Mouse (Mus musculus) erythroblast, adult 5-6 weeks (primary cell): Measurements from ENCODE around the gene Gm28845. TPM values are rescaled to one million over a fixed set of nuclear protein-coding genes. Genes with fewer than 3 reads are reported as not detected.

Experiments
- total RNA-seq, 2 experiments: library from RNA; stranded (forward) in 1 of 2; stranded (reverse) in 1 of 2; fragments of 150-400 nt in 1 of 2; fragments of 200-764, 138-1000 nt in 1 of 2; gene quantifications; 2 replicates each; pipeline versions ENCODE4 v1.2.3 to v1.2.4; 2015 to 2017; ENCODE audit warnings: low replicate concordance in 2 of 2

Gm28845 gene
- total RNA-seq, 2 experiments from 2014 or later = 1.3 TPM; not detected in 1

Other genes starting within 250 kb of the Gm28845 start
- 6.5 and 7.5 TPM in 2 replicates for gene Plekhm3, start 162.7 kb downstream of the Gm28845 start, total RNA-seq (2015; ENCODE audit: low replicate concordance)
- gene Plekhm3, start 162.7 kb downstream of the Gm28845 start, total RNA-seq (2017; ENCODE audit: low replicate concordance) = 3.7 and 7.4 TPM in 2 replicates
- not detected in 2 replicates for gene Akr1cl, start 86.8 kb downstream of the Gm28845 start, total RNA-seq (2015; ENCODE audit: low replicate concordance)
- not detected in 2 replicates for gene Akr1cl, start 86.8 kb downstream of the Gm28845 start, total RNA-seq (2017; ENCODE audit: low replicate concordance)
- gene Cryge, start 68.4 kb downstream of the Gm28845 start, total RNA-seq (2015; ENCODE audit: low replicate concordance) = not detected in 2 replicates
- gene Cryge, start 68.4 kb downstream of the Gm28845 start, total RNA-seq (2017; ENCODE audit: low replicate concordance) = not detected in 2 replicates
- gene Crygd, start 56.1 kb downstream of the Gm28845 start, total RNA-seq (2015; ENCODE audit: low replicate concordance) = not detected in 2 replicates
- gene Crygd, start 56.1 kb downstream of the Gm28845 start, total RNA-seq (2017; ENCODE audit: low replicate concordance) = not detected in 2 replicates
- gene Crygc, start 45.9 kb downstream of the Gm28845 start, total RNA-seq (2015; ENCODE audit: low replicate concordance) = not detected in 2 replicates
- gene Crygc, start 45.9 kb downstream of the Gm28845 start, total RNA-seq (2017; ENCODE audit: low replicate concordance) = not detected in 2 replicates
- gene Crygb, start 37.3 kb downstream of the Gm28845 start, total RNA-seq (2015; ENCODE audit: low replicate concordance) = not detected in 2 replicates
- gene Crygb, start 37.3 kb downstream of the Gm28845 start, total RNA-seq (2017; ENCODE audit: low replicate concordance) = not detected in 2 replicates
- not detected in 2 replicates for gene Cryga, start 16.2 kb downstream of the Gm28845 start, total RNA-seq (2015; ENCODE audit: low replicate concordance)
- not detected in 2 replicates for gene Cryga, start 16.2 kb downstream of the Gm28845 start, total RNA-seq (2017; ENCODE audit: low replicate concordance)
- 1.7 TPM in 1 of 2 replicates, not detected in the other for gene D630023F18Rik, start 3.7 kb upstream of the Gm28845 start, total RNA-seq (2015; ENCODE audit: low replicate concordance)
- gene D630023F18Rik, start 3.7 kb upstream of the Gm28845 start, total RNA-seq (2017; ENCODE audit: low replicate concordance) = not detected in 2 replicates
- 22.4 and 30.6 TPM in 2 replicates for gene Idh1, start 66.9 kb upstream of the Gm28845 start, total RNA-seq (2015; ENCODE audit: low replicate concordance)
- gene Idh1, start 66.9 kb upstream of the Gm28845 start, total RNA-seq (2017; ENCODE audit: low replicate concordance) = 37.5 and 40.2 TPM in 2 replicates
- gene Pikfyve, start 67.1 kb upstream of the Gm28845 start, total RNA-seq (2015; ENCODE audit: low replicate concordance) = 9.4 and 12.5 TPM in 2 replicates
- gene Pikfyve, start 67.1 kb upstream of the Gm28845 start, total RNA-seq (2017; ENCODE audit: low replicate concordance) = 11.0 and 14.8 TPM in 2 replicates
- not detected in 2 replicates for gene Pth2r, start 162.5 kb upstream of the Gm28845 start, total RNA-seq (2015; ENCODE audit: low replicate concordance)
- not detected in 2 replicates for gene Pth2r, start 162.5 kb upstream of the Gm28845 start, total RNA-seq (2017; ENCODE audit: low replicate concordance)